Mouse (Mus musculus): ENCODE measurements around the gene Mef2b.

GRCm38 (mm10) chr8:70211726-70212111 is 72.2 kb downstream of the Mef2b start:
- TF ChIP-seq CTCF (IDR thresholded peaks at IDR 0.05; ENCODE audit: low read depth, low read length) (no peak), POLR2A (IDR thresholded peaks at IDR 0.05; ENCODE audit: extremely low read depth, insufficient read depth, low read length) (no peak)
